In the genomic region with DNA sequence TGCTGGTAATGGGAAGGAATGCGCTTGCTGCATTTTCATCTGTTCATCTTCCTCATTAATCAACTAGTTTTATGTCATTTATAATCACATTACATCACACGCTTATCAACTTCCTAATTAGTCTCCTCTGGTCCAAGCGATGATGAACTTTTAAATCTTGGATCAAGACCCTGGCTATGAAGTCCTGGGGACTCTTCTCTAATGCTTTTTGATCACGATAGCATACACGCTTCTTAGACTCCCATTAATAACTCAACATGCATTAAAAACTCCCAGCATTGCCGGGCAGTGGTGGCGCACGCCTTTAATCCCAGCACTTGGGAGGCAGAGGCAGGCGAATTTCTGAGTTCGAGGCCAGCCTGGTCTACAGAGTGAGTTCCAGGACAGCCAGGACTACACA, we compare ENCODE assay signal across 8 mouse cellular contexts. TPM values are rescaled to one million over a fixed set of nuclear protein-coding genes. Genes with fewer than 3 reads are reported as not detected.
DNase-seq lines count a peak whose midpoint lies in the region; ATAC-seq and TF ChIP-seq lines count a peak whose summit lies in the region.

No protein-coding gene starts in this region.

- TF ChIP-seq POLR2A in limb, embryonic 14.5 days (IDR thresholded peaks at IDR 0.05; ENCODE audit: borderline replicate concordance, extremely low read depth, insufficient read depth, insufficient read length): no peak

- 21% methylated on average over 10 of the region's 10 CpGs for WGBS in limb, embryonic 14.5 days
- WGBS in stomach, embryonic 15.5 days: 21% methylated on average over 10 of the region's 10 CpGs

- no peaks in the 10 kb centered on the region for H3K27me3 ChIP-seq in megakaryocyte, embryonic 14.5 days (replicated peaks)
- H3K27me3 ChIP-seq in limb, embryonic 14.5 days (ENCODE audit: control insufficient read depth, insufficient read depth, low read length): no peaks in the 10 kb centered on the region
- no peaks in the 10 kb centered on the region for H3K27me3 ChIP-seq in stomach, embryonic 15.5 days (replicated peaks)

- no peak for ATAC-seq in megakaryocyte, adult 5-6 weeks (ENCODE audit: poor library complexity, severe bottlenecking)
- ATAC-seq in limb, embryonic 14.5 days (ENCODE audit: low FRiP score, low read depth): no peak
- ATAC-seq in stomach, embryonic 15.5 days (ENCODE audit: insufficient read depth, low FRiP score, low read depth): no peak

- peak overlapping the region; percentile 69 for H3K9ac ChIP-seq in limb, embryonic 14.5 days (ENCODE audit: low read depth, low read length, severe bottlenecking)
- no peak overlapping the region; the same call in 1 of the 2 replicates for H3K9ac ChIP-seq in stomach, embryonic 15.5 days

- peaks cover 40% of the 10 kb centered on the region for H3K4me1 ChIP-seq in megakaryocyte, embryonic 14.5 days
- peaks cover 4% of the 10 kb centered on the region; the same call in 1 of the 2 replicates for H3K4me1 ChIP-seq in limb, embryonic 14.5 days (ENCODE audit: control insufficient read depth, insufficient read depth, low read length)
- H3K4me1 ChIP-seq in stomach, embryonic 15.5 days: peaks cover 11% of the 10 kb centered on the region

- peak; percentile 21 for DNase-seq in cerebellum, adult 8-10 months
- DNase-seq in cerebellum, postnatal 36 days: no peak
- no peak for DNase-seq in limb, embryonic 14.5 days (ENCODE audit: low spot score)
- DNase-seq in thymus, postnatal 25 days: no peak
- no peak for DNase-seq in urinary bladder, adult 18-20 months (ENCODE audit: low spot score in 2 of 2)

- no peaks in the 10 kb centered on the region for H3K9me3 ChIP-seq in megakaryocyte, embryonic 14.5 days
- H3K9me3 ChIP-seq in limb, embryonic 14.5 days (ENCODE audit: control insufficient read depth, low read length): no peaks in the 10 kb centered on the region
- H3K9me3 ChIP-seq in stomach, embryonic 15.5 days: no peaks in the 10 kb centered on the region

- no peak overlapping the region for H3K27ac ChIP-seq in limb, embryonic 14.5 days (replicated peaks; ENCODE audit: low read depth, low read length)
- H3K27ac ChIP-seq in stomach, embryonic 15.5 days: no peak overlapping the region

- peaks cover 46% of the 10 kb centered on the region for H3K36me3 ChIP-seq in megakaryocyte, embryonic 14.5 days (replicated peaks; ENCODE audit: low read length)
- H3K36me3 ChIP-seq in limb, embryonic 14.5 days (ENCODE audit: control insufficient read depth, insufficient read depth, low read length): peaks cover 42% of the 10 kb centered on the region
- H3K36me3 ChIP-seq in stomach, embryonic 15.5 days: peaks cover 13% of the 10 kb centered on the region; the same call in 1 of the 2 replicates

- H3K4me2 ChIP-seq in limb, embryonic 14.5 days (replicated peaks; ENCODE audit: low read depth, low read length, severe bottlenecking): peak overlapping the region; percentile 51
- H3K4me2 ChIP-seq in stomach, embryonic 15.5 days: peak overlapping the region; percentile 61

- peak overlapping the region; percentile 97 for H3K4me3 ChIP-seq in megakaryocyte, embryonic 14.5 days (replicated peaks)
- H3K4me3 ChIP-seq in limb, embryonic 14.5 days (replicated peaks; ENCODE audit: low read length): peak overlapping the region; percentile 67
- H3K4me3 ChIP-seq in stomach, embryonic 15.5 days (replicated peaks): peak overlapping the region; percentile 91

RNA-seq across cellular contexts. Expression of a gene that starts 0.5 kb away (rescaled TPM):
- 3.2 and 4.9 TPM in 2 replicates for polyA plus RNA-seq in megakaryocyte, embryonic 14.5 days (2012; ENCODE audit: insufficient read depth, low replicate concordance)
- 17.3 and 20.6 TPM in 2 replicates for total RNA-seq in megakaryocyte, adult 5-6 weeks (2015)
- total RNA-seq in megakaryocyte, adult 5-6 weeks (2017): 32.2 and 52.7 TPM in 2 replicates
- polyA plus RNA-seq in limb, embryonic 14.5 days (2012; rRNA removed): 24.5 and 27.1 TPM in 2 replicates
- polyA plus RNA-seq in limb, embryonic 14.5 days (2014; fragmentation: Nextera tagmentation; extraction: Ambion mirVana): 31.9 and 32.3 TPM in 2 replicates
- 29.8 and 33.9 TPM in 2 replicates for polyA plus RNA-seq in stomach, embryonic 15.5 days (2015; fragmentation: Nextera tagmentation; extraction: Ambion mirVana)

RNA-seq across cellular contexts. Expression of a gene that starts 0.8 kb away (rescaled TPM):
- polyA plus RNA-seq in megakaryocyte, embryonic 14.5 days (2012; ENCODE audit: insufficient read depth, low replicate concordance): 1.5 and 2.1 TPM in 2 replicates
- 49.9 and 52.8 TPM in 2 replicates for total RNA-seq in megakaryocyte, adult 5-6 weeks (2015)
- total RNA-seq in megakaryocyte, adult 5-6 weeks (2017): 63.1 and 72.9 TPM in 2 replicates
- polyA plus RNA-seq in limb, embryonic 14.5 days (2012; rRNA removed): 49.9 and 62.4 TPM in 2 replicates
- polyA plus RNA-seq in limb, embryonic 14.5 days (2014; fragmentation: Nextera tagmentation; extraction: Ambion mirVana): 91.0 and 97.6 TPM in 2 replicates
- polyA plus RNA-seq in stomach, embryonic 15.5 days (2015; fragmentation: Nextera tagmentation; extraction: Ambion mirVana): 87.6 and 94.9 TPM in 2 replicates

Comparison
In these comparisons a context has a peak if more than half of its experiments do, and no peak if none do; other contexts are left out.
1. RNA of a gene that starts 0.8 kb away (polyA plus RNA-seq): 49.9 to 97.6 TPM in limb, embryonic 14.5 days and 87.6 to 94.9 TPM in stomach, embryonic 15.5 days; 1.5 to 2.1 TPM in megakaryocyte, embryonic 14.5 days; every median in the first group is over 10 times any median in the second.
2. Peak in every context shown above with its lines, with median percentiles within 50 percentile points of each other: H3K4me3 ChIP-seq.